Mouse (Mus musculus): ENCODE measurements around the gene Olfr368. TPM values are rescaled to one million over a fixed set of nuclear protein-coding genes. Genes with fewer than 3 reads are reported as not detected.
A peak's percentile ranks its signal among the peaks of the same experiment; 100 is the strongest.

Olfr368 gene
- total RNA-seq (2014; rRNA removed), result not detected in 2 replicates
- polyA plus RNA-seq (2015; fragmentation: Nextera tagmentation; extraction: Ambion mirVana), result not detected in 2 replicates

GRCm38 (mm10) chr2:37326215-37326614 lies at the start of gene Olfr368:
Gene Olfr368, plus strand, starts transcription at chr2:37326515.
- WGBS, result 97% methylated on average over 1 of the region's 1 CpGs
- no peak for DNase-seq (ENCODE audit: low spot score)
- Histone ChIP-seq H3K4me3 (ENCODE audit: low read length) (no peak within 1 kb of the TSS), H3K9me3 (ENCODE audit: low read length) (no peaks in the 10 kb centered on the region), H3K36me3 (ENCODE audit: insufficient read depth, low read length) (no peaks in the 10 kb centered on the region), H3K4me1 (ENCODE audit: insufficient read depth, low read length) (no peaks in the 10 kb centered on the region), H3K27me3 (ENCODE audit: insufficient read depth, low read length) (no peaks in the 10 kb centered on the region), H3K4me2 (ENCODE audit: low read depth, low read length) (no peak within 1 kb of the TSS), H3K9ac (replicated peaks; ENCODE audit: low read length) (no peak within 1 kb of the TSS), H3K27ac (no peak within 1 kb of the TSS)
- no peak for ATAC-seq
- TF ChIP-seq CTCF (IDR thresholded peaks at IDR 0.05; ENCODE audit: low read depth), result no peak

GRCm38 (mm10) chr2:37333321-37333720 lies 7.0 kb downstream of the Olfr368 start:
- Histone ChIP-seq H3K4me2 (ENCODE audit: low read depth, low read length) (no peak overlapping the region), H3K9me3 (ENCODE audit: low read length) (no peaks in the 10 kb centered on the region), H3K9ac (replicated peaks; ENCODE audit: low read length) (no peak overlapping the region), H3K4me1 (ENCODE audit: insufficient read depth, low read length) (no peaks in the 10 kb centered on the region), H3K27ac (no peak overlapping the region), H3K36me3 (ENCODE audit: insufficient read depth, low read length) (no peaks in the 10 kb centered on the region), H3K27me3 (ENCODE audit: insufficient read depth, low read length) (no peaks in the 10 kb centered on the region), H3K4me3 (ENCODE audit: low read length) (no peak overlapping the region)
- 88% methylated on average over 2 of the region's 2 CpGs for WGBS
- no peak for DNase-seq (ENCODE audit: low spot score)
- ATAC-seq, result no peak
- no peak for TF ChIP-seq CTCF (IDR thresholded peaks at IDR 0.05; ENCODE audit: low read depth)

GRCm38 (mm10) chr2:37338497-37339187 lies 12.3 kb downstream of the Olfr368 start:
- DNase-seq (ENCODE audit: low spot score) (peak; percentile 75), ATAC-seq (peak; percentile 69; the same call in 1 of the 2 replicates)
- TF ChIP-seq CTCF (IDR thresholded peaks at IDR 0.05; ENCODE audit: low read depth), result peak; percentile 81
- H3K9me3 ChIP-seq (ENCODE audit: low read length), result no peaks in the 10 kb centered on the region
- H3K27ac ChIP-seq, result no peak overlapping the region
- 57% methylated on average over 10 of the region's 10 CpGs for WGBS
- no peak overlapping the region for H3K4me2 ChIP-seq (ENCODE audit: low read depth, low read length)
- H3K27me3 ChIP-seq (ENCODE audit: insufficient read depth, low read length), result no peaks in the 10 kb centered on the region
- no peak overlapping the region for H3K9ac ChIP-seq (replicated peaks; ENCODE audit: low read length)
- H3K4me3 ChIP-seq (ENCODE audit: low read length), result no peak overlapping the region
- no peaks in the 10 kb centered on the region for H3K4me1 ChIP-seq (ENCODE audit: insufficient read depth, low read length)
- no peaks in the 10 kb centered on the region for H3K36me3 ChIP-seq (ENCODE audit: insufficient read depth, low read length)

- Histone ChIP-seq H3K27ac (no peak overlapping the region), H3K27me3 (ENCODE audit: insufficient read depth, low read length) (no peaks in the 10 kb centered on the region), H3K9ac (replicated peaks; ENCODE audit: low read length) (no peak overlapping the region), H3K9me3 (ENCODE audit: low read length) (no peaks in the 10 kb centered on the region), H3K4me1 (ENCODE audit: insufficient read depth, low read length) (no peaks in the 10 kb centered on the region), H3K4me3 (ENCODE audit: low read length) (no peak overlapping the region), H3K4me2 (ENCODE audit: low read depth, low read length) (no peak overlapping the region), H3K36me3 (ENCODE audit: insufficient read depth, low read length) (peaks cover 38% of the 10 kb centered on the region)
- TF ChIP-seq CTCF (IDR thresholded peaks at IDR 0.05; ENCODE audit: low read depth), result no peak
- 85% methylated on average over 7 of the region's 7 CpGs for WGBS
- no peak for ATAC-seq
- DNase-seq (ENCODE audit: low spot score), result no peak
Measured at GRCm38 (mm10) chr2:37351671-37352070, 25.4 kb downstream of the Olfr368 start.

GRCm38 (mm10) chr2:37355571-37355970 lies 29.3 kb downstream of the Olfr368 start:
- 96% methylated on average over 5 of the region's 5 CpGs for WGBS
- TF ChIP-seq CTCF (IDR thresholded peaks at IDR 0.05; ENCODE audit: low read depth), result no peak
- Histone ChIP-seq H3K4me3 (ENCODE audit: low read length) (no peak overlapping the region), H3K27ac (no peak overlapping the region), H3K9ac (replicated peaks; ENCODE audit: low read length) (no peak overlapping the region), H3K36me3 (ENCODE audit: insufficient read depth, low read length) (peaks cover 38% of the 10 kb centered on the region), H3K9me3 (ENCODE audit: low read length) (no peaks in the 10 kb centered on the region), H3K27me3 (ENCODE audit: insufficient read depth, low read length) (no peaks in the 10 kb centered on the region), H3K4me2 (ENCODE audit: low read depth, low read length) (no peak overlapping the region), H3K4me1 (ENCODE audit: insufficient read depth, low read length) (peaks cover 5% of the 10 kb centered on the region; the same call in 1 of the 2 replicates)
- no peak for DNase-seq (ENCODE audit: low spot score)
- no peak for ATAC-seq

- peak within 1 kb of the TSS; percentile 82 for H3K4me3 ChIP-seq (ENCODE audit: low read length)
- TF ChIP-seq CTCF (IDR thresholded peaks at IDR 0.05; ENCODE audit: low read depth), result no peak
- no peaks in the 10 kb centered on the region for H3K9me3 ChIP-seq (ENCODE audit: low read length)
- peaks cover 10% of the 10 kb centered on the region for H3K36me3 ChIP-seq (ENCODE audit: insufficient read depth, low read length)
- DNase-seq (ENCODE audit: low spot score), result peak; percentile 94
- 0% methylated on average over 42 of the region's 42 CpGs for WGBS
- H3K4me2 ChIP-seq (ENCODE audit: low read depth, low read length), result peak within 1 kb of the TSS; percentile 61
- peak; percentile 98 for ATAC-seq
- peak within 1 kb of the TSS; percentile 92 for H3K27ac ChIP-seq
- no peaks in the 10 kb centered on the region for H3K27me3 ChIP-seq (ENCODE audit: insufficient read depth, low read length)
- H3K4me1 ChIP-seq (ENCODE audit: insufficient read depth, low read length), result peaks cover 5% of the 10 kb centered on the region; the same call in 1 of the 2 replicates
- peak within 1 kb of the TSS; percentile 69 for H3K9ac ChIP-seq (replicated peaks; ENCODE audit: low read length)
Measured at GRCm38 (mm10) chr2:37358633-37359540, 32.6 kb downstream of the Olfr368 start, which contains the start of gene Pdcl. Gene Pdcl, minus strand, starts transcription at chr2:37359332.

Measured in hindbrain, postnatal 0 days (tissue).